Mouse (Mus musculus) erythroblast, embryonic 14.5 days (primary cell): ENCODE data around the gene Alad.

Source experiments
- GATA1 ChIP-seq: IDR thresholded peaks from 2 replicates; pipeline ENCODE4 v1.6.1; 2012; ENCODE audit warnings: low read length, inconsistent platforms, mixed read lengths
- TAL1 ChIP-seq: IDR thresholded peaks from 3 replicates; pipeline ENCODE4 v1.6.1; 2012; ENCODE audit warnings: low read length, inconsistent platforms, mixed read lengths

DNA sequence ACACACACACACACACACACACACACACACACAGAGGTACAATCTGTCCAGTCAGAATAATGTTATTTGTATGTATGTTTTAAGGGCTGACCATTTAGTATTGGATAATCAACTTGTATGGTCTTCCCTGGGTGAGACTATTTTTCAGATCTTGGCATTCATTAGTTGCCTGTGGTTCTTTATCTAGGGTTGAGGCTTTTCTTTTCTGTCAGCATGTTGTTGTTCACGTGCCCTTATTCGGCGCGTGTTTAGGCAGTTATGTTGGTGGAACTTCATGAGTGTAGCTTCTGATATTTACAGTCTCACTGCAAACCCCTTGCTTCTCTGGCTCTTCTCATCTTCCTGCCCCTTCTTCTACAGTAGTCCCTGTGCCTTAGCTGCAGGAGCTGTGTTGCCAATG, 7.9 kb upstream of the Alad start:
- no peak for TF ChIP-seq GATA1
- no peak for TF ChIP-seq TAL1
